Mouse (Mus musculus) hindbrain, embryonic 11.5 days (tissue): ENCODE results near the gene Atrnl1. TPM values are rescaled to one million over a fixed set of nuclear protein-coding genes. Genes with fewer than 3 reads are reported as not detected.

Experiments used
- ATAC-seq: fragments of 200-750 bp; cut with Nextera tagmentation; 2 replicates; pipeline ENCODE4 v1.8.0; 2017; ENCODE audit warnings: mild to moderate bottlenecking, moderate TSS enrichment, moderate library complexity; ENCODE audit not compliant: low FRiP score
- DNase-seq: peaks from one replicate; pipeline ENCODE4 v3.0.0-alpha.2; 2015; ENCODE audit warnings: low spot score
- H3K27ac ChIP-seq: fragments of 300-500 bp; sonication (generic); 2 replicates; pipeline ENCODE4 v1.5.1; 2014; ENCODE audit warnings: mild to moderate bottlenecking, low read depth, low read length
- H3K27me3 ChIP-seq: fragments of 300-500 bp; sonication (generic); 2 replicates; pipeline ENCODE4 v1.6.1; 2014; ENCODE audit warnings: mild to moderate bottlenecking, low read length, moderate library complexity, mixed read lengths; ENCODE audit not compliant: control insufficient read depth, insufficient read depth
- H3K36me3 ChIP-seq: fragments of 300-500 bp; sonication (generic); 2 replicates; pipeline ENCODE4 v1.6.1; 2014; ENCODE audit warnings: mild to moderate bottlenecking, low read length, moderate library complexity, mixed read lengths; ENCODE audit not compliant: control insufficient read depth, insufficient read depth
- H3K4me1 ChIP-seq: fragments of 300-500 bp; sonication (generic); replicated peaks from 2 replicates; pipeline ENCODE4 v1.6.1; 2014; ENCODE audit warnings: low read length, mixed read lengths; ENCODE audit not compliant: control insufficient read depth, insufficient read depth
- H3K4me2 ChIP-seq: fragments of 300-500 bp; sonication (generic); replicated peaks from 2 replicates; pipeline ENCODE4 v1.6.1; 2014; ENCODE audit warnings: mild to moderate bottlenecking, low read depth, low read length
- H3K4me3 ChIP-seq: fragments of 300-500 bp; sonication (generic); 2 replicates; pipeline ENCODE4 v1.5.1; 2014; ENCODE audit warnings: low read depth, low read length
- H3K9ac ChIP-seq: fragments of 300-500 bp; sonication (generic); 2 replicates; pipeline ENCODE4 v1.6.1; 2014; ENCODE audit warnings: low read depth, low read length
- H3K9me3 ChIP-seq: fragments of 300-500 bp; sonication (generic); 2 replicates; pipeline ENCODE4 v1.6.1; 2016; ENCODE audit warnings: low read length; ENCODE audit not compliant: control insufficient read depth
- WGBS: fragments of 180-500 bp; shearing (Covaris S2); extraction: QIAGEN DNeasy Blood & Tissue Kit; methylation state at CpG from one replicate; pipeline ENCODE4 v1.1.7; 2014; 5-methylcytosine and 5-hydroxymethylcytosine counted together
- polyA plus RNA-seq: library from polyadenylated mRNA; unstranded; fragments of >200 nt; fragmentation: Nextera tagmentation; extraction: Ambion mirVana; gene quantifications from 2 replicates; pipeline ENCODE4 v1.2.1, GENCODE M21; 2014

Atrnl1 gene
- polyA plus RNA-seq, 1 experiment from 2014 or later = 6.6 TPM

GRCm38 (mm10) chr19:57655083-57655482, 44.2 kb downstream of the Atrnl1 start:
- Histone ChIP-seq H3K27me3 (no peaks in the 10 kb centered on the region), H3K4me2 (no peak overlapping the region), H3K4me1 (no peaks in the 10 kb centered on the region), H3K36me3 (0 out of 2 replicates have a peak, but pooled peaks cover 2% of the 10 kb centered on the region), H3K27ac (no peak overlapping the region), H3K9me3 (no peaks in the 10 kb centered on the region), H3K9ac (no peak overlapping the region), H3K4me3 (no peak overlapping the region)
- DNase-seq = peak; percentile 70
- no peak for ATAC-seq
- 82% methylated on average over 2 of the region's 2 CpGs for WGBS

DNA sequence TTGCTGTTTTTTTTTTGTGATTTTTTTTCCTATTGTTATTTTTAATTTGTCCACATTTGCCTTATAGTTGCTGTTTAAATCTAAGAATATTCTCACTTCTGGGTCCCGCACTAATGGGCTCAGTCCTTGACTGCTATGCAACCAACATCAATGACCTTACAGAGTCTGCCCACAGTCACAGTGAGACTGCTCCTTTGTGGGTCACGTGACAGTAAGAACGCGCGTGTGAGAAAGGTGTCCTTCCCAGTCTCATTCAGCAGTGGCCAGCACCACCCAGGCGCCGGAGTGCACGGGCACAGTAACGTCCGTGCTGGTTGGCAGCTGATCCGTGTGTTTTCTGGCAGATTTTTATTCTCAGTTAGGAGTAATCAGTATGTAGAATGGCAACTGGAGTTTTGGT, 44.7 kb downstream of the Atrnl1 start:
- no peaks in the 10 kb centered on the region for H3K27me3 ChIP-seq
- no peaks in the 10 kb centered on the region for H3K4me1 ChIP-seq
- no peak overlapping the region for H3K9ac ChIP-seq

GRCm38 (mm10) chr19:57657426-57658087, 46.7 kb downstream of the Atrnl1 start:
- Histone ChIP-seq H3K27me3 (no peaks in the 10 kb centered on the region), H3K27ac (no peak overlapping the region), H3K9me3 (no peaks in the 10 kb centered on the region), H3K9ac (no peak overlapping the region), H3K4me1 (no peaks in the 10 kb centered on the region), H3K36me3 (0 out of 2 replicates have a peak, but pooled peaks cover 2% of the 10 kb centered on the region), H3K4me3 (no peak overlapping the region), H3K4me2 (no peak overlapping the region)
- ATAC-seq (no peak), DNase-seq (no peak)
- WGBS = 80% methylated on average over 12 of the region's 12 CpGs

More for the DNA sequence above, 44.7 kb downstream of the Atrnl1 start:
- H3K9me3 ChIP-seq = no peaks in the 10 kb centered on the region
- ATAC-seq (no peak), DNase-seq (no peak)
- no peak overlapping the region for H3K27ac ChIP-seq
- H3K36me3 ChIP-seq = 0 out of 2 replicates have a peak, but pooled peaks cover 2% of the 10 kb centered on the region
- no peak overlapping the region for H3K4me2 ChIP-seq
- no peak overlapping the region for H3K4me3 ChIP-seq
- 96% methylated on average over 11 of the region's 11 CpGs for WGBS

- WGBS = 85% methylated on average over 8 of the region's 8 CpGs
- Histone ChIP-seq H3K4me1 (no peaks in the 10 kb centered on the region), H3K4me2 (no peak overlapping the region), H3K27ac (no peak overlapping the region), H3K9ac (no peak overlapping the region), H3K27me3 (no peaks in the 10 kb centered on the region), H3K9me3 (no peaks in the 10 kb centered on the region), H3K4me3 (no peak overlapping the region), H3K36me3 (0 out of 2 replicates have a peak, but pooled peaks cover 2% of the 10 kb centered on the region)
- DNase-seq (no peak), ATAC-seq (no peak)
Measured at GRCm38 (mm10) chr19:57658111-57659091, 47.6 kb downstream of the Atrnl1 start.

GRCm38 (mm10) chr19:57667011-57667410, 56.2 kb downstream of the Atrnl1 start:
- no peak for DNase-seq
- Histone ChIP-seq H3K4me1 (no peaks in the 10 kb centered on the region), H3K9ac (no peak overlapping the region), H3K4me3 (no peak overlapping the region), H3K27ac (no peak overlapping the region), H3K36me3 (no peaks in the 10 kb centered on the region), H3K9me3 (no peaks in the 10 kb centered on the region), H3K27me3 (no peaks in the 10 kb centered on the region), H3K4me2 (no peak overlapping the region)
- WGBS = 90% methylated on average over 9 of the region's 9 CpGs
- no peak for ATAC-seq

DNA sequence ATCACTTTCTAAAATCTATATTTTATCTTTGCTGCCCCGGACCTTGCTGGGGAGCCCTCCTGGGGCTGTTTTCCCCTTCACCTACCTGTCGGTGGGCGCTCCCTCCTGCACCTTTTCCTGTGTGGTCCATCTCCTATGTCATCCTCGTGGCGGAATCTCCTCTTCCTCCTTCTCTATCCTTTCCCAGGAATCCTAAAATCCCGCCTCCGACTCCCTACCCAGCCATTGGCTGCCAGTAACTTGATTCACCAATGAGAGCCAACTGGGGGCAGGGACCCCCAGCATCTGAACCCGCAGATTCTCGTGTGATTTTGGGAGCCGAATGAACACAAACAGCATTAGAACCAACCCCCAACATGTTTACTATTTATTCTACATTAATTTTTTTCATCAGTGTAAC, 57.1 kb downstream of the Atrnl1 start:
- H3K4me1 ChIP-seq = no peaks in the 10 kb centered on the region
- no peaks in the 10 kb centered on the region for H3K36me3 ChIP-seq
- no peak overlapping the region for H3K4me3 ChIP-seq
- H3K9me3 ChIP-seq = no peaks in the 10 kb centered on the region
- no peak overlapping the region for H3K27ac ChIP-seq
- 85% methylated on average over 10 of the region's 10 CpGs for WGBS
- no peak overlapping the region for H3K4me2 ChIP-seq
- DNase-seq (no peak), ATAC-seq (no peak)
- no peaks in the 10 kb centered on the region for H3K27me3 ChIP-seq
- H3K9ac ChIP-seq = no peak overlapping the region

- 96% methylated on average over 3 of the region's 3 CpGs for WGBS
- Histone ChIP-seq H3K27ac (no peak overlapping the region), H3K9me3 (no peaks in the 10 kb centered on the region), H3K9ac (no peak overlapping the region), H3K4me3 (no peak overlapping the region), H3K4me2 (no peak overlapping the region), H3K27me3 (no peaks in the 10 kb centered on the region), H3K4me1 (no peaks in the 10 kb centered on the region), H3K36me3 (no peaks in the 10 kb centered on the region)
- ATAC-seq (no peak), DNase-seq (no peak)
Measured at GRCm38 (mm10) chr19:57679455-57679854, 68.6 kb downstream of the Atrnl1 start.

GRCm38 (mm10) chr19:57686596-57686995, 75.8 kb downstream of the Atrnl1 start:
- WGBS = 91% methylated on average over 20 of the region's 20 CpGs
- no peaks in the 10 kb centered on the region for H3K4me1 ChIP-seq
- no peak overlapping the region for H3K4me3 ChIP-seq
- ATAC-seq (no peak), DNase-seq (no peak)
- no peak overlapping the region for H3K27ac ChIP-seq
- H3K9ac ChIP-seq = no peak overlapping the region
- no peaks in the 10 kb centered on the region for H3K36me3 ChIP-seq
- no peaks in the 10 kb centered on the region for H3K27me3 ChIP-seq
- H3K4me2 ChIP-seq = no peak overlapping the region
- no peaks in the 10 kb centered on the region for H3K9me3 ChIP-seq
